Mouse (Mus musculus) heart, postnatal 0 days (tissue): ENCODE measurements around the gene Myh10. TPM values are rescaled to one million over a fixed set of nuclear protein-coding genes. Genes with fewer than 3 reads are reported as not detected.
A peak's percentile ranks its signal among the peaks of the same experiment; 100 is the strongest.
"Not testable (repeated sequence)": the region's sequence is repeated elsewhere in the genome, so short reads cannot be mapped to it uniquely, and the experiment has no call there.

Source experiments
- ATAC-seq: fragments of 200-750 bp; cut with Nextera tagmentation; 2 replicates; pipeline ENCODE4 v1.8.0; 2017; ENCODE audit warnings: low read depth, moderate number of reproducible peaks, moderate library complexity; ENCODE audit not compliant: insufficient read depth
- DNase-seq: peaks from one replicate; pipeline ENCODE4 v3.0.0-alpha.2; 2016; ENCODE audit warnings: low spot score
- H3K27ac ChIP-seq: fragments of 300-500 bp; sonication (generic); 2 replicates; pipeline ENCODE4 v1.5.1; 2014; ENCODE audit warnings: low read depth, mild to moderate bottlenecking
- H3K27me3 ChIP-seq: fragments of 300-500 bp; sonication (generic); 2 replicates; pipeline ENCODE4 v1.6.1; 2014; ENCODE audit warnings: low read length, mixed read lengths; ENCODE audit not compliant: control insufficient read depth, insufficient read depth
- H3K36me3 ChIP-seq: fragments of 300-500 bp; sonication (generic); replicated peaks from 2 replicates; pipeline ENCODE4 v1.6.1; 2014; ENCODE audit warnings: low read length, mixed read lengths; ENCODE audit not compliant: control insufficient read depth, insufficient read depth
- H3K4me1 ChIP-seq: fragments of 300-500 bp; sonication (generic); 2 replicates; pipeline ENCODE4 v1.6.1; 2014; ENCODE audit warnings: antibody characterized with exemption; ENCODE audit not compliant: control insufficient read depth, insufficient read depth
- H3K4me2 ChIP-seq: fragments of 300-500 bp; sonication (generic); 2 replicates; pipeline ENCODE4 v1.6.1; 2014; ENCODE audit warnings: low read depth, mild to moderate bottlenecking, low read length, moderate library complexity
- H3K4me3 ChIP-seq: fragments of 300-500 bp; sonication (generic); 2 replicates; pipeline ENCODE4 v1.5.1; 2014; ENCODE audit warnings: low read depth, low read length
- H3K9ac ChIP-seq: fragments of 300-500 bp; sonication (generic); replicated peaks from 2 replicates; pipeline ENCODE4 v1.6.1; 2014; ENCODE audit warnings: low read depth, low read length, mixed read lengths
- H3K9me3 ChIP-seq: fragments of 300-500 bp; sonication (generic); replicated peaks from 2 replicates; pipeline ENCODE4 v1.6.1; 2016; ENCODE audit warnings: low read length; ENCODE audit not compliant: control insufficient read depth
- CTCF ChIP-seq: IDR thresholded peaks from 2 replicates; pipeline ENCODE4 v1.5.1; 2016; ENCODE audit warnings: antibody characterized with exemption, control low read depth, low read depth
- EP300 ChIP-seq: IDR thresholded peaks from 2 replicates; pipeline ENCODE4 v1.6.1; 2016; ENCODE audit warnings: antibody characterized with exemption, low read depth
- WGBS: fragments of 180-500 bp; shearing (Covaris S2); extraction: QIAGEN DNeasy Blood & Tissue Kit; methylation state at CpG from one replicate; pipeline ENCODE4 v1.1.7; 2014; 5-methylcytosine and 5-hydroxymethylcytosine counted together
- polyA plus RNA-seq: library from polyadenylated mRNA; unstranded; fragments of >200 nt; fragmentation: Nextera tagmentation; extraction: Ambion mirVana; gene quantifications from 2 replicates; pipeline ENCODE4 v1.2.1, GENCODE M21; 2015
- total RNA-seq: library from RNA; depleted of rRNA; stranded (reverse); fragments of >200 nt; gene quantifications from 2 replicates; pipeline ENCODE4 v1.2.3, GENCODE M21; 2014; ENCODE audit warnings: low replicate concordance

Gene Myh10
- total and polyA plus RNA-seq, 2 experiments from 2014 or later, result 39.5 to 82.8 TPM

DNA sequence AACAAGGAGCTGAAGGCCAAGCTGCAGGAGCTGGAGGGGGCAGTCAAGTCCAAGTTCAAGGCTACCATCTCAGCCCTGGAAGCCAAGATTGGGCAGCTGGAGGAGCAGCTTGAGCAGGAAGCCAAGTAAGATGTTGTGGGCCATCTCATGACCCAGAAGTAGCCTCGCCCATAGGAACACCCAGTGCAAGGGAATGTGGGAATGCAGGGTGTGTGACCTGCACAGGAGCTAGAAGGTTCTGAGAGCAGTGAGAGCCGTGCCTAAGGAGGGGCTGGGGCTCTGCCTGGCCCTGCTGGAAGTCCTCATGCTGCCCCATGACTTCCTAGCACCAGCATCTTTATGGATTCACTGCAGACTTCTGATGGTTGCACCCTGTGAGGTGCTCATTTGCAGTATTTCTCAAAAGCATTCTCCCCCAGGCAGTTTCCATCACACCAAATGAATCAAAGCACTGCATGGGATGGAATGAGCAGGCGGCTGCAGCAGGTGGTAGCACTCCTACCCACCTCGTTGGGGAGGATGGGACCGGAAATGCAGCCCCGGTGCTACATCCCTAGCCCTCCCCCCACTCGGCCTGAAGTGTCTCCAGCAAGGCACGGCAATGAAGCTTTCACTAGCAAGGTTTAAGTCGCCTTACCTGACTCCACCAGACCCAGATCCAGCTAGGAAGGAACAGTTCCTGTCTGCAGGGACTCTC, 120.7 kb downstream of the Myh10 start:
- Histone ChIP-seq H3K27ac (no peak overlapping the region), H3K36me3 (peaks cover 93% of the 10 kb centered on the region), H3K27me3 (no peaks in the 10 kb centered on the region), H3K4me3 (no peak overlapping the region), H3K4me2 (no peak overlapping the region), H3K4me1 (no peaks in the 10 kb centered on the region), H3K9me3 (no peaks in the 10 kb centered on the region), H3K9ac (no peak overlapping the region)
- 81% methylated on average over 9 of the region's 9 CpGs for WGBS
- DNase-seq (no peak), ATAC-seq (no peak)
- TF ChIP-seq CTCF, result no peak

DNA sequence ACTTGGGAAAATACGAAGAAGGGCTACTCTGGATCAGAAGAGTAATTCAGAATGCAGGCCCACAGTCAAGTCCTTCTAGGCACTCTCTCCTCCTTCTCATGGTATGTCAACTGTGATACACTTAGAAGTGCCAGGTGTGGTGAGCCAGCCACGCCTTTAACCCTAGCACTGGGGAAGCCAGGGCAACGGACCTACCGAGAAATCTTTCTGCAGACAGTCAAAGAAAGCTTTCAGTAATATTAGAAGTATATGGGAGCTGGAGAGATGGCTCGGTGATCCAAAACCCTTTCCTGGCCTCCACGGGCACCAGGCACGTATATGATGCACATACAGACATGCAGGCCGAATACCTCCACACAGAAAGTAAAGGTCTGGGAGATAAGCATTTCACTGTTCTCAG, 127.1 kb downstream of the Myh10 start:
- Histone ChIP-seq H3K4me2 (no peak overlapping the region), H3K4me3 (no peak overlapping the region), H3K27ac (no peak overlapping the region), H3K9me3 (no peaks in the 10 kb centered on the region), H3K4me1 (no peaks in the 10 kb centered on the region), H3K36me3 (peaks cover 83% of the 10 kb centered on the region), H3K27me3 (no peaks in the 10 kb centered on the region), H3K9ac (no peak overlapping the region)
- TF ChIP-seq CTCF, result no peak
- TF ChIP-seq EP300, result no peak
- WGBS, result 81% methylated on average over 8 of the region's 8 CpGs
- DNase-seq, result no peak
- ATAC-seq, result no peak

DNA sequence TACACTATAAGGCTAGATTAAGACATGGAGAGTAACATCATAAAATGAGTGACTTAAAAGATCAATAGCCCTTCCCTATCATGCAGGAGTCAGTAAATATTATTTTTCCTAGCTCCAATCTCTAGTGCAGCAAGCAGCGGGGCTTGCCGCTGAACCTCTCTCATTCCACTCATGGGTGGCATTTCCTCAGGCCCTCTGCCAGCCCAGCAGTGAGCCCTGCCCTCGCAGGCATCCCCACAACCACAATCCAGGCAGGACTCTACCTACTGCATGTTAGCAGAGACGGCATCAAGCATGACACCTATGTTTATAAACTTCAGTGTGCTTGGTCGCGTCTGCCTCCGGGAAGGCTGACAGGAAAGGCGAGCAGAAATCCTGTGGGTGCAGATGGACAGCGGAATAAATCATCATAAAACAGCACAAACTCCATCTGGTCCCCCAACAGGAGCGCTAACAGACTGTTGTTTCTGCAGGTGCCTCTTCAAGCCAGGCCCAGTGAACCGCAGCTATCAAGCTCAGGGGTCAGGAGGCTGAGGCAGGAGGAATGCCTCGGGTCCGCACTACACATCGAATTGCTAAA, 128.0 kb downstream of the Myh10 start:
- WGBS, result 75% methylated on average over 14 of the region's 14 CpGs
- no peaks in the 10 kb centered on the region for H3K9me3 ChIP-seq
- H3K9ac ChIP-seq, result no peak overlapping the region
- no peak overlapping the region for H3K4me3 ChIP-seq
- ATAC-seq (no peak), DNase-seq (no peak)
- TF ChIP-seq EP300, result no peak
- no peak for TF ChIP-seq CTCF
- no peaks in the 10 kb centered on the region for H3K4me1 ChIP-seq
- peaks cover 83% of the 10 kb centered on the region for H3K36me3 ChIP-seq
- H3K4me2 ChIP-seq, result no peak overlapping the region
- no peaks in the 10 kb centered on the region for H3K27me3 ChIP-seq
- H3K27ac ChIP-seq, result no peak overlapping the region

DNA sequence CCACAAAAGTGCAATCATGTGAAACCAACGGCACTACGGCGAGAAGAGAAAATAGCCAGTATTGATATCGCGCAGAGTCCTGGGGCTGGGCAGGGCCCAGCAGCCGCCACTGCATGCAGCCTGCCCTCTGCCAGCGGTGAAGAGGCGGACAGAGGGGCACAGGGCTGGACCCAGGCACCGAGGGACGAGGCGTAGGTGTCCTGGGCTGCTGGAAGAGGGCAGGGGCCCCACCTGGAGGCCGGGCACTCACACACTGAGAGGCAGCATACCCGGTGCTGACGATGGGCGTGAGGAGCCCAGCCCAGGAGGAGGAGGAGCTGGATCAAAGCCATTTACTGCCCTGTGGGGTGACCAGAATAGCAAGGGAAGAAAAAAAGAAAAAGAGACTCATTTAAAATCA, 131.0 kb downstream of the Myh10 start:
- no peaks in the 10 kb centered on the region for H3K9me3 ChIP-seq
- H3K4me3 ChIP-seq, result no peak overlapping the region
- DNase-seq (no peak), ATAC-seq (peak; percentile 50; the same call in 1 of the 2 replicates)
- TF ChIP-seq EP300 (no peak), CTCF (no peak)
- H3K9ac ChIP-seq, result no peak overlapping the region
- H3K36me3 ChIP-seq, result peaks cover 81% of the 10 kb centered on the region
- H3K27me3 ChIP-seq, result no peaks in the 10 kb centered on the region
- 73% methylated on average over 14 of the region's 15 CpGs for WGBS
- H3K4me1 ChIP-seq, result no peaks in the 10 kb centered on the region
- H3K27ac ChIP-seq, result no peak overlapping the region
- H3K4me2 ChIP-seq, result no peak overlapping the region

DNA sequence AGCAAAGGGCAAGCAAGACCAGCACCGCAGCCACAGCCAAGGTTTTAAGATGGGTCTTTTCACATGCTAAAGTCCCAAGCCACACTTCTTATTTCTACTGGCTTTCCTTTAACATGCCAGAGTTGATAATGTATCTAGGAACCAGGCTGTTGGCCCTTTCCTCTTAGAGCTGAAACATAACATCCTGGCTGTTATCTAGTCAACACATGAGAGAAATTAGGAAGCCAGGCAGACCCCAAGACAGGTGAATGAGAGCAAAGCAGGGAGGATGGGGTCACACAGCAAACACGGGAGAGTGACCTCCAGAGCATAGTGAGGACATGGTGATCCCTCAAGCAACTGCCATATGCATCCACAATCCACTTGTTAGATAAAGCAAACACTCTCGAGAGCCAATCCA, 135.4 kb downstream of the Myh10 start:
- Histone ChIP-seq H3K9me3 (no peaks in the 10 kb centered on the region), H3K4me3 (no peak overlapping the region), H3K9ac (no peak overlapping the region), H3K27ac (no peak overlapping the region), H3K36me3 (peaks cover 79% of the 10 kb centered on the region), H3K27me3 (no peaks in the 10 kb centered on the region), H3K4me1 (no peaks in the 10 kb centered on the region), H3K4me2 (no peak overlapping the region)
- TF ChIP-seq CTCF (no peak), EP300 (no peak)
- 51% methylated on average over 3 of the region's 3 CpGs for WGBS
- ATAC-seq, result no peak
- no peak for DNase-seq

DNA sequence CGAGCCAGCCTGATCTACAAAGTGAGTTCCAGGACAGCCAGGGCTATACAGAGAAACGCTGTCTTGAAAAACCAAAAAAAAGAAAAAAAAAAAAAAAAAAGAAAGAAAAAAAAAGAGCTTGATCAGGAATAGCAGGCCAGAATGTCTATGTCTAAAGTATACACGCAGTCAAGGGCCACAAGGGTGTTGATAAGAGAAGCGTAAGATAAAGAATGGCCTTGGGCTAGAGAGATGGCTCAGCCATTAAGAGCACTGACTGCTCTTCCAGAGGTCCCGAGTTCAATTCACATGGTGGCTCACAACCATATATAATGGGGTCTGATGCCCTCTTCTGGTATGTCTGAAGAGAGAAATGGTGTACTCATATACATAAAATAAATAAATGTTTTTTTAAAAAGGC, 140.2 kb downstream of the Myh10 start:
- not testable (repeated sequence) for ATAC-seq, H3K27me3 ChIP-seq, H3K4me2 ChIP-seq, DNase-seq, H3K9me3 ChIP-seq, H3K4me1 ChIP-seq, H3K27ac ChIP-seq, H3K9ac ChIP-seq, H3K4me3 ChIP-seq
- peaks cover 88% of the 10 kb centered on the region for H3K36me3 ChIP-seq
- 84% methylated on average over 5 of the region's 5 CpGs for WGBS
